Mouse (Mus musculus) adrenal gland, adult 2 months (tissue): ENCODE measurements around the gene Golm1. TPM values are rescaled to one million over a fixed set of nuclear protein-coding genes. Genes with fewer than 3 reads are reported as not detected.
"Not testable (repeated sequence)": the region's sequence is repeated elsewhere in the genome, so short reads cannot be mapped to it uniquely, and the experiment has no call there.

Source experiments
- DNase-seq: peaks from one replicate; pipeline ENCODE4 v3.0.0; 2021
- long read RNA-seq: library from polyadenylated mRNA; stranded (forward); transcript quantifications from one replicate; pipeline ENCODE4 v2.0.0, GENCODE M21; 2021
- polyA plus RNA-seq: library from polyadenylated mRNA; depleted of rRNA; stranded (reverse); fragments of >200 nt; gene quantifications from 2 replicates; pipeline ENCODE4 v1.2.3, GENCODE M21; 2012; rRNA removed
- total RNA-seq, 2 experiments: library from RNA; stranded (reverse); gene quantifications; 2 replicates each; pipeline ENCODE4 v1.2.3; 2021

Gene Golm1
- total RNA-seq: 10 to 100 TPM in 1 of 2 experiments, 1 to 10 TPM in 1; 6.7 to 10.4 TPM
- polyA plus RNA-seq: 1.2 and 1.4 TPM in 2 replicates
- long read RNA-seq, partial matches to known transcripts: 0 of 5 reads
- long read RNA-seq, other reads (novel, unspliced or antisense): 3 of 5 reads

DNA sequence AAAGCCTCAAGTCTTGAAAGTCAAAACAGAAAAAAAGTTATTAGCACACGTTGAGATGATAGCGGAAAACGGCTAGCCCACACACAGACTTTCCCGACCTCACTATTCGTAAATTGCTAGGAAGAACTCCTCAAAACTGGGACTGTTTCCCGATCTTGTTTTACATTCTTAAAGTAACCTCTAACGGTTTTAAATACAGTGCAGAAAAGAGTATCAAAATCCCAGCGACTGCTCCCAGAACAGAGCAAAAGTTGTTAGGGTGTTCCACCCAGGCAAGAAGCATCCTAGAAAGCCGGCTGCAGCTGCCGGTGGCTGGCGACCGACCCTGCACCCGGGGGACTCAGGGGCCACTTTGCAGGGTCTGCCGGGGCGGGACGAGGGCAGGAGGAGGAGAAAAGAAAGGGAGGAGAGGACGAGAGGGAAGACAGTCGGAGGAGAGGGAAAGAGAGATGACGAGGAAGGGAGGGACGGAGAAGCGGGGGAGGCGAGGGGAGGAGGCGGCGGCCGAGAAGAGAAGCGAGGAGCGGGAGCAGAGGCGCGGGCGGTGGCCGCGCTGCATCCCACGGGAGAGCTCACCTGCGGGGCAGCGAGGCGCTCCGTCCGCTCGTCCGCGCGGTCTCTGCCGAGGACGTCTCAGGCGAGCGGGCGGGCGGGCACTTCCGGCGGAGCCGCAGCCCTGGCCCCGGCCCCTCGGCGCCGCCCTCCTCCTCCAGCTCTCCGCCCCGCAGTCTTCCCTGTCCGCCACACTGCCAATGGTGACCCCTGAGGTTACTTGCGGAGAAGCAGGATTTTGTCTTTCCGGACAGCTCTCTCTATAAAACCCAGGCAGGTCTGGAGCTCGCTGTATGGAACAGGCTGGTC lies at the start of gene Golm1:
Gene Golm1 (minus strand): TSS at position 661 of the 861 bp plus-strand sequence.
- peak; percentile 76 for DNase-seq

- DNase-seq: not testable (repeated sequence)
Observed at GRCm38 (mm10) chr13:59722089-59722488, 46.5 kb upstream of the Golm1 start.

GRCm38 (mm10) chr13:59719475-59719874 lies 43.9 kb upstream of the Golm1 start:
- no peak for DNase-seq

- not testable (repeated sequence) for DNase-seq
Observed at GRCm38 (mm10) chr13:59718857-59719440, 43.3 kb upstream of the Golm1 start.

DNA sequence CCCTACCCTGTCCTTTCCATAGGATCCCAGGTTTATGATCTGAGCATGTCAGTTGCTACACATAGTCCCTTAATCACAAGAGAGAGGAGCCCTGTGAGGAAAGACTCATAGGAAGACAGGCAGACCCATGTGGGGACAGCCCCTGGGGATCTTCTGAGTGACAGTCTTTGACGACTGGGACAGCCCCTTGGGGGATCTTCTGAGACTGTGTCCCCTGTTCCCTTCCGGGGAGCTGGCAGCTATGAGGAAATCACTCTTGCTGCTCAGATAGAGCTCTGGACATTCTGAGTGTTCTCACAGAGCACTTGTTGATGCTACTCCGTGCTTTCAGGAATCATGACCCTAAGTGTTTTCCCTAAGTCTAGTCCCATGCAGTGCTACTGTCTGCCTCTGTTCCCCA lies 38.1 kb upstream of the Golm1 start:
- no peak for DNase-seq

DNA sequence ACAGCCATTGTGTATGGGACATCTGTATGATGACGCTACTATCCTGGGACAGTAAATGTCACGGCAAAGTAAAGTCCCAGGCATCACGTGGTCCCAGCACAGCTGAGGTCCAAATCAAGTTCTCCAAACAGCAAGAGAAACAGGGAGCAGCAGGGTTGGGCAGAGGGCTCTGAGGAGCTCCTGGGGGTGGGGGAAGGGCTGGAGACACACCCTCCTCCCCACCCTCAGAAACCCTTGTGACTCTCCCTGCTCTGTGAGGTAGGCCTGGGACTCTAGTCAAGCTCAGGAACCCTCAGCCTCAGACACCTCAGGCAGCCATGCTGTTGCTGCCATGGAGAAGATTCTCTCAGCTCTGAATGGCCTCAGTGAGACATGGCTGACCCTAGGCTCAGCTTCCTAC lies 36.4 kb upstream of the Golm1 start, which contains the start of gene Spata31d1b:
Gene Spata31d1b (plus strand): TSS at position 301 of the 400 bp plus-strand sequence.
- DNase-seq: not testable (repeated sequence)

- DNase-seq: no peak
Observed at GRCm38 (mm10) chr13:59710230-59710629, 34.6 kb upstream of the Golm1 start, which contains the start of gene Spata31d1a. Gene Spata31d1a, minus strand, starts transcription at chr13:59710330.

GRCm38 (mm10) chr13:59704562-59704961 lies 29.0 kb upstream of the Golm1 start:
- peak; percentile 19 for DNase-seq

GRCm38 (mm10) chr13:59703514-59703913 lies 27.9 kb upstream of the Golm1 start:
- no peak for DNase-seq

DNA sequence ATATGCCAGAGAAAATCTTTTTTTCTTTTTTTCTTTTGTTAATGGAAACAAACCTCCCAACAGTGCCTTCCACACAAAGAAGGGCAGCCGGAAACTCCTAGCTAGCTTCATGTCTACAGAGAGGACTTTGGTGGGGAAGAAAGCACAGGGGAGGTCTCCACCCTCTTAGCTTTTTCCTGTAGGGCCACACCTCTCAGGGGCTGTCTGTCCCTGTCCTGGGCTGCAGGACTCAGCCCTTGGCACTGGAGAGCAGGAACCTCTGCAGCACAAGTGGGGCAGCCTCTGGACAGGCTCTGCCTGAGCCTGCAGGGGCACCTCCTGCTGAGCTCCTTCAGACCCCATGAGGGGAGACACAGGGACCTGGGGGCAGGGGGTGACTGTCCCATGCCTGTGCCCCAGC lies 24.5 kb upstream of the Golm1 start:
- DNase-seq: not testable (repeated sequence)

DNA sequence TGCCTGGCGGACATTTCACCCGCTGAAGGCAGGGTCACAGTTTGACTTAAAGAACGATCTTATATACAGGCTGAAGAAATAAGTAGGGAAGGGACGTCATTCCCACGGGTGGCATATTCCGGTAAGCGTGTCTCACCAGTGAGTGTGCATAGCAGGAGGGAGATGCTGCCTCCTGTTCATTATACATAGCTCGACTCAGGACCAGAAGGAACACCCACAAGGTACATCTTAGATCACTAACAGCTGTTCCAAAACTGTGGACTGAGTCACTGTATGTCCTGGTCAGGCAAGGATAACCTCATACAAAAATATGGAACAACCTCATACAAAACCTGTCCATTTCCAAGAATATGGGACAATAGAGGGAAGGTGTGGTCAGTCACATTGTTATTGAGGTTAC lies 23.5 kb upstream of the Golm1 start:
- no peak for DNase-seq

GRCm38 (mm10) chr13:59695781-59696180 lies 20.2 kb upstream of the Golm1 start:
- DNase-seq: no peak

- DNase-seq: no peak
Observed at GRCm38 (mm10) chr13:59694008-59694407, 18.4 kb upstream of the Golm1 start, which contains the start of gene 4921517D22Rik. Gene 4921517D22Rik, minus strand, starts transcription at chr13:59694108.

- DNase-seq: no peak
Observed at GRCm38 (mm10) chr13:59691478-59691877, 15.9 kb upstream of the Golm1 start.

- no peak for DNase-seq
Observed at GRCm38 (mm10) chr13:59690576-59690975, 15.0 kb upstream of the Golm1 start.

DNA sequence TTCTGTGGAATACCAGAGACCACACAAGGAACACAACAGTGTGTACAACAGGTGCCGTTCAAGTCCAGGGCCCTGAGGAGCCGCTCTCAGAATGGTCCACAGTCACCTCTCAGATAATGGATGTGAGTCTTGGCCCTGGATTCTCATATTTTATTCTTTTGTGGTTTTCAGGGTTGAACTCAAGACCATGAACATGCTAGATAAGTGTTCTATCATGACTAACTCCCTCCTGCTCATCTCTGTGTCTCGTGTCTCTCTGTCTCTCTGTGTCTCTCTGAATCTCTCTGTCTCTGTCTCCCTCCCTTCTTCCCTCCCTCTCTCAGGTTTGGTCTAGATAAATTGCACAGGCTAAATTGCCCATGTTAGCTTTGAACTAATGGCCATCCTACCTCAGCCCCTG lies 14.2 kb upstream of the Golm1 start:
- no peak for DNase-seq

DNA sequence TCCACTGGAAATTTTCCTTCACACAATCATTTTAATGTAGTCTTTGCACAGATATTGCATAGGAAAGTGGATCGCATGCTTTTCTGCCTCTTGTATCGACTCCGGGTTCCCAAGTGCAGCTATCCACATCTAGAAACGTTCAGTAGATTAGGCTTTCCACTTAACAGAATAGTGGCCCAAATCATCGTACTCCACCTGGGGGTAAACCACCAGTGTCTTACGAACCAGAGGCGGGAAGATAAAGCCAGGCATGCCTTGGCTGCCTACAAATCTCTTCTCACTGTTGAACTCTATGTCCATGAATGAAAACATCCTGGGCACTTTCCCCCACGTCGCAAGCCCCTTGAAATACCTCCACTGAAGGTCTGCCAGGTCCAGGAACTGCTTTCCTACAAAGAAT lies 13.7 kb upstream of the Golm1 start:
- DNase-seq: no peak

- DNase-seq: peak; percentile 10
Observed at GRCm38 (mm10) chr13:59688338-59688770, 12.7 kb upstream of the Golm1 start.

DNA sequence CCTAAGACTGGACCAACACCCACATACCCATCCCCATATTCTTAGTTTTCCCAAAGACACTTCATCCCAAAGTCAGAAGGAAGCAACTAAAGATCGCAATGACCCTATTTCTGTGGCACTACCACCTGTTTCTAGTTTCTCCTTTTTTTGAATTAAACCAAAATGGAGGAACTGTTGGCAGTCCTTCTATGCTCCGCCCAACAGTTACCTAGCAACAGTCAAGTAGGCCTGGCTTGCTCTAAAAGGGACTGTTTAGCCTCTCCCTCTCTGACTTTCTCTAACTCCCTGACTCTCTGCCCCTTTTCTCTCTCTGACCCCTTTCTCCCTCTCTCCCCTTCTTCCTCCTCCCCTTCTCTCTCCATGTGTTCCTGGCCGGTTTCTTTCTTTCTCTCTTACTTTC lies 9.6 kb upstream of the Golm1 start:
- DNase-seq: no peak

DNA sequence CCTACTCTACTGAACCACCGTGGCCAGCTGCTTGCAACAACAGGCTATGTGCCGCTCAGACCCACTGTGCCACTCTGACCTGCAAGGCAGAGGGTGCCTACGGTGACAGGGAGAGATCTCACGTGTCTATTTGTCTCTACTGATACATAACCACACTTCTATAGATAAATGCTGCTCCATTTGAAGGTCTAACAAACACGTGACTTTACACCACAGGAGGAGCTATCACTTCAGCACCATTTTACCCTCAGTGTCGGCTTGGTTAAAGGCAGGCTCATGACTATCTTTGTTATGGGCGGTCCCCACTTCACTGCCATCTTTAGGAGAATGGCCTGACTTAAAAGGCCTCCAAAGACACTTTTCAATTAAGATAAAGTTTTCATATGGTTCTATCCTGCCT lies 7.0 kb upstream of the Golm1 start:
- no peak for DNase-seq

DNA sequence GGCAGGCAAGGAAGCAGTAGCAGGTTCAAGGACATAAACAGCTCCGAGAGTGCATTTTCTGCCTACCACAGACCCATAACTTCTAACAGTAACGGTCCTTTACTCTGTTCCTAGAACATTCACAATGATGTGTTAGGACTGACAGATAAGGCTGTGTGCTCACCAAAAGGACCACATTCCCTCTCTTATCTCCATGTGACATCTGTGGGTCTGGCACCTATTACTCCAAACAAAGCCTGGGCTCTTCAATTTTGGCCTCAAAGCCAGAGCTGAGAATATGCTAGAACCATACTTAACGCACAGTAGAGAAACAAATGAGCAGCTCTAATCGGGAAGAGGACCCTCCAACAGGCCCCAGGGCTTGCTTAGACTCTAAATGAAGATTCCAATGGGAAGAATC lies 4.3 kb upstream of the Golm1 start:
- DNase-seq: no peak

GRCm38 (mm10) chr13:59679306-59679705 lies 3.7 kb upstream of the Golm1 start:
- DNase-seq: no peak
